Mouse (Mus musculus) hindbrain, embryonic 16.5 days (tissue): ENCODE measurements at regions not wholly inside any gene's neighbourhood (a gene's known extent, or its start where the extent isn't known, plus 50 kb on each side); places are given as distances from the start of the nearest gene placed in this dataset.
"Not testable (repeated sequence)": the region's sequence is repeated elsewhere in the genome, so short reads cannot be mapped to it uniquely, and the experiment has no call there.

Experiments
- ATAC-seq: fragments of 200-750 bp; cut with Nextera tagmentation; 2 replicates; pipeline ENCODE4 v1.8.0; 2017; ENCODE audit warnings: moderate TSS enrichment, moderate library complexity
- H3K27ac ChIP-seq: fragments of 300-500 bp; sonication (generic); 2 replicates; pipeline ENCODE4 v1.5.1; 2014; ENCODE audit warnings: low read depth, mild to moderate bottlenecking, control low read depth, low read length, moderate library complexity
- H3K27me3 ChIP-seq: fragments of 300-500 bp; sonication (generic); replicated peaks from 2 replicates; pipeline ENCODE4 v1.6.1; 2014; ENCODE audit warnings: low read length; ENCODE audit not compliant: control insufficient read depth, insufficient read depth
- H3K36me3 ChIP-seq: fragments of 300-500 bp; sonication (generic); 2 replicates; pipeline ENCODE4 v1.6.1; 2014; ENCODE audit warnings: mild to moderate bottlenecking, low read length, moderate library complexity, mixed read lengths; ENCODE audit not compliant: control insufficient read depth, insufficient read depth
- H3K4me1 ChIP-seq: fragments of 300-500 bp; sonication (generic); 2 replicates; pipeline ENCODE4 v1.6.1; 2014; ENCODE audit warnings: low read depth, low read length; ENCODE audit not compliant: control insufficient read depth, insufficient read depth
- H3K4me2 ChIP-seq: fragments of 300-500 bp; sonication (generic); 2 replicates; pipeline ENCODE4 v1.6.1; 2014; ENCODE audit warnings: mild to moderate bottlenecking, low read length, control low read depth, moderate library complexity
- H3K4me3 ChIP-seq: fragments of 300-500 bp; sonication (generic); 2 replicates; pipeline ENCODE4 v1.5.1; 2014; ENCODE audit warnings: mild to moderate bottlenecking, low read length, control low read depth, moderate library complexity
- H3K9ac ChIP-seq: fragments of 300-500 bp; sonication (generic); 2 replicates; pipeline ENCODE4 v1.6.1; 2014; ENCODE audit warnings: low read depth, mild to moderate bottlenecking, control low read depth, low read length, moderate library complexity
- H3K9me3 ChIP-seq: fragments of 300-500 bp; sonication (generic); 2 replicates; pipeline ENCODE4 v1.6.1; 2014; ENCODE audit warnings: mild to moderate bottlenecking, low read length, moderate library complexity; ENCODE audit not compliant: control insufficient read depth
- WGBS: fragments of 180-500 bp; shearing (Covaris S2); extraction: QIAGEN DNeasy Blood & Tissue Kit; methylation state at CpG from one replicate; pipeline ENCODE4 v1.1.7; 2014; 5-methylcytosine and 5-hydroxymethylcytosine counted together

DNA sequence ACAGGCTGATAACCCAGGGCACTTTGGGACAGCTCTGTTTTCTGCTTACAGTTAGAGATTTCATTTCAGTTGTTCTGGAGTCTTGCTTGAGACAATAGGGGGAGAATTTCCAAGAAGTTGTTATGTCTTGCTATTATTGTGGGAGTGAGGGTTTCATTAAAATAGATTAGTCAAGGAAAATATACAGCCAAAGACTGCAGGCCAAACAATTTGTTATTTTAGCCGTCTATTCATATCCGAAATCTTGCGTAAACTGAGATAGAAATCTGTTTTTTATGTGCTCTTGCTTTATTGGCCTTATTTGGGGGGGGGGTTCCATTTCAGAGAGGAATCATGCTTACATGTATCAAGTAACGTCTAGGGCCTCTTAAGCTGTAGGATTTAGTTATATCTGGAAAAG lies 339.3 kb upstream of the Nrsn1 start:
- H3K4me2 ChIP-seq: no peak overlapping the region
- no peaks in the 10 kb centered on the region for H3K27me3 ChIP-seq
- H3K4me3 ChIP-seq: no peak overlapping the region
- no peak overlapping the region for H3K9ac ChIP-seq
- no peak overlapping the region for H3K27ac ChIP-seq
- 88% methylated on average over 4 of the region's 4 CpGs for WGBS
- no peak for ATAC-seq
- no peaks in the 10 kb centered on the region for H3K4me1 ChIP-seq
- H3K9me3 ChIP-seq: no peaks in the 10 kb centered on the region
- no peaks in the 10 kb centered on the region for H3K36me3 ChIP-seq

DNA sequence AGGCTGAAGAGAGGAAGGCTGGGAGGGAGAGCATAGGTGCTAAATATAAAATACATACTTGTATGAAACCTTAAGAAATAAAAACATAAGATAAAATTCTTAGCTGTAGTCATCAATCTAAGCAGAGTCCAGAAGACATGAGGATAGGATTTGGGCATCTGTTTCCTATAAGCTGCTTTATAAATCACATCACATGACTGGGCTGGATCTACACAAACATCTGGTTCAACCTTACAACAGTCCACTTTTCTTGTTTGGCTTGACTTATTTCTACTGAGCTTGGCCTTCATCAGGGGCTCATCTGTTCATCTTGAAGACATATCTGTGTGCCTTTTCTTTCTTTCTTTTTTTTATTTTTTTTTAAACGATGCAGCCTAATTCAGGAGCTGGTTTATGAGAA lies 338.9 kb upstream of the Nrsn1 start:
- H3K27ac ChIP-seq: no peak overlapping the region
- H3K36me3 ChIP-seq: no peaks in the 10 kb centered on the region
- H3K4me2 ChIP-seq: no peak overlapping the region
- 86% methylated on average over 1 of the region's 1 CpGs for WGBS
- no peaks in the 10 kb centered on the region for H3K27me3 ChIP-seq
- H3K9ac ChIP-seq: no peak overlapping the region
- H3K9me3 ChIP-seq: no peaks in the 10 kb centered on the region
- no peak for ATAC-seq
- no peak overlapping the region for H3K4me3 ChIP-seq
- no peaks in the 10 kb centered on the region for H3K4me1 ChIP-seq

DNA sequence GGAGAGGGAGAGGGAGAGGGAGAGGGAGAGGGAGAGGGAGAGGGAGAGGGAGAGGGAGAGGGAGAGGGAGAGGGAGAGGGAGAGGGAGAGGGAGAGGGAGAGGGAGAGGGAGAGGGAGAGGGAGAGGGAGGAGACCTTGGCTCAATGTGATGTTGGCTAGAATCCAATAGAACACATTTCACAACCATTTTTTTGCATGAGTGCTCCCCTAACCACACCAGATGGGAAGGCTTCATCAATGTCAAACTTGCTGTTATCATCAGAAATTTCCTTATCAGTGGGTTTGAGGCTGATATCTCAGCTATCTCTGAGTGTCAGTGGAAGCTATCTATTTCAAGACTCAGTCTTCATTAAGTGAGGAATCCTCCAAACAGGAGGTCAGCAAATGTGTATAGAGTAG lies 331.0 kb upstream of the Nrsn1 start:
- H3K36me3 ChIP-seq, H3K9ac ChIP-seq: not testable (repeated sequence)

DNA sequence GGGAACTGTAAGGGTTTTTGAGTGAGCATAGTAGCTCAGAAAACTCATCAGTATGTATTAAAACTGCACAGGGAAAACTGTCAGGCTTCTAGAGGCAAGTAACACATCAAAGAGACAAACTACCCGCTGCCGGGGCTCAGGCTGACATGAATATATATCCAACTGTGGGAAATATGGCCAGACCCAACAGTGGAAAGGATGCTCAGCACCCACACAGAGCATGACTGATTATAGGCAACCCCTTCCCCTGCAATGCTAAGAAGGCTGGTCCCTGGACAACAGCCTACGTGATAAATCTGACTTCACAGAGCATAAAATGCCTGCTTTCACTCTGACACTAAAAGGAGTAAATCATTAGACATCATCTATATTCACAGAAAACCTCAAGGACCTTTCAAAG lies 324.3 kb upstream of the Nrsn1 start:
- Histone ChIP-seq H3K4me2 (no peak overlapping the region), H3K4me1 (no peaks in the 10 kb centered on the region), H3K9me3 (no peaks in the 10 kb centered on the region), H3K27ac (no peak overlapping the region), H3K27me3 (no peaks in the 10 kb centered on the region), H3K4me3 (no peak overlapping the region), H3K9ac (no peak overlapping the region), H3K36me3 (no peaks in the 10 kb centered on the region)
- peak; percentile 73; the same call in 1 of the 2 replicates for ATAC-seq
- 38% methylated on average over 3 of the region's 3 CpGs for WGBS

More for the DNA sequence above, 331.0 kb upstream of the Nrsn1 start:
- H3K4me1 ChIP-seq, H3K4me3 ChIP-seq, H3K27me3 ChIP-seq, H3K4me2 ChIP-seq, H3K9me3 ChIP-seq, ATAC-seq, H3K27ac ChIP-seq: not testable (repeated sequence)

DNA sequence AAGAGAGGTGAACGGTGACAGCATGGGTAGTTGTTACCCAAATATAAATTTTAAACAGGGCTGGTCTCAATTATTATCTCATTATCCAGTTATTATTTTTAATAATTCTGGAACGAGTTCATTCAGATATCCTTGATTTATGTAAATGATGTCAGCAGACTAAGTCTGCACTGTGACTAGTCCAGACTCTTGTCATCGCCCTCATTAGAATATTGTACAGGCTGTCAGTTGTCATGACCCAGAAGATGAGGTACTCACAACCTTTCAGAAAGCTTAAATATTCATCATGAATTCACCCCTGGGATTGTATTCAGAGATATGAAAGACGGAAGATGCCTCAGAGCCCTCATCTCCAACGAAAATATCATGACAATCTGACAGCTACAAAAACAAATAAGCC lies 300.3 kb upstream of the Nrsn1 start:
- H3K9ac ChIP-seq: no peak overlapping the region
- no peaks in the 10 kb centered on the region for H3K9me3 ChIP-seq
- no peak overlapping the region for H3K4me3 ChIP-seq
- ATAC-seq: no peak; the same call in 1 of the 2 replicates
- no peaks in the 10 kb centered on the region for H3K36me3 ChIP-seq
- H3K4me2 ChIP-seq: no peak overlapping the region
- H3K27ac ChIP-seq: no peak overlapping the region
- H3K4me1 ChIP-seq: no peaks in the 10 kb centered on the region
- 42% methylated on average over 5 of the region's 5 CpGs for WGBS
- no peaks in the 10 kb centered on the region for H3K27me3 ChIP-seq

DNA sequence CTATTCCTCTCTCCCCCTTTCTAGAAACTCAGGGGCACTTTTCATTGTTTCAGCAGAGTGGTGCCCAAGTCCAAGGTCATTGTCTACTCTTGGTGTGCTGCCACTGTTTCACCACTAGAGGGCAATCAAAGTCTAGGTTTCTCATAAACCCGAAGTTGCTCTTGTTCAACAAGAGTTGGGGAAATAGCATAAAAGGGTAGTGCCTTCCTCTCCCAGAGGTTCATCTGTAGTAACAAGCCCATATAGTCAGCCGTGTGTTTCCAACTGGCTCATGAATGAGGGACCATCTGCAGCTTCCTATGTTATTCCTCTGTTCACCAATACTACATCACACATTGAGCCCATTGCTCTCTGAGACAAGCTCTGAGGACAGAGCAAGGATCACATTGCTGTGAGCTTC lies 292.4 kb upstream of the Nrsn1 start:
- Histone ChIP-seq H3K27ac (no peak overlapping the region), H3K4me2 (no peak overlapping the region), H3K9ac (no peak overlapping the region), H3K9me3 (no peaks in the 10 kb centered on the region), H3K4me1 (no peaks in the 10 kb centered on the region), H3K27me3 (no peaks in the 10 kb centered on the region), H3K36me3 (no peaks in the 10 kb centered on the region), H3K4me3 (no peak overlapping the region)
- WGBS: 5% methylated on average over 2 of the region's 2 CpGs
- ATAC-seq: peak; percentile 72

DNA sequence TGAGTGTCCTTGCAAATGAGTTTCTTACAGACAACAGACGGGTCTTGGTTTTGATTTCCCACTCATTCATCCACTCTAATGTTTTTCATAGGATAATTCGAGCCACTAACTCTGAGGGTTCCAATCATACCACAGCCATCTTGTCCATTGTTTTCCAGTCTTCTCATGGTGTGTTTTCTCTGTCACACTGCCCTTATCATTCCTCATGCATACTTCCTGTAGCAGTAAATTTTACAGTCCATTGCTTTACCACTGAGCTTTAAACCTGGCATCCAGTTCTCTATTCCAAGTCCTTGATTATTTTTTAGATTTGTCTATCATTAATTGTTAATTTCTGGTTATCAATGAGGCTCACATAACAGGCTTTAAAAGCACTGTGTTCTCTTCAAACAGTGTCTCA lies 290.0 kb upstream of the Nrsn1 start:
- no peak overlapping the region for H3K9ac ChIP-seq
- 43% methylated on average over 2 of the region's 2 CpGs for WGBS
- no peaks in the 10 kb centered on the region for H3K27me3 ChIP-seq
- H3K27ac ChIP-seq: no peak overlapping the region
- no peaks in the 10 kb centered on the region for H3K9me3 ChIP-seq
- ATAC-seq: no peak
- H3K4me2 ChIP-seq: no peak overlapping the region
- H3K4me1 ChIP-seq: no peaks in the 10 kb centered on the region
- no peaks in the 10 kb centered on the region for H3K36me3 ChIP-seq
- H3K4me3 ChIP-seq: no peak overlapping the region

DNA sequence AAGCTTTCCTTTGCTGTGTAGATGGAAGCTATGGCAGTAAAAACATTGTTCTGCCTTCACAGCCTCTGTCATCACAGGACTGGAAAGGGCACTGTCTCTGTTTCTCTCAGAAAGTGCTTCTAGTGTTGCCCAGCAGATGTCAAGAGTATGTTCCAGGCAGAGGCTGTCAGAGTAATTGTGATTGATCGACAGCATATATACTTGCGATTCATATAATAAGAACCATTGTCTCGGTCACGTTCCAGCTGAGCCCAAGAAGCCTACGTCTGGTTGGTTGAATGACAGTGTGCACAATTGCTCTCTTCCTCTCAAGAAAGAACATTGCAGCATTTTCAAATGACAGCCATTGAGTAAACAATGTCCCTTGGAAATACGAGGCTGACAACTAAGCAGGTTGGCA lies 284.7 kb upstream of the Nrsn1 start:
- 37% methylated on average over 6 of the region's 6 CpGs for WGBS
- no peak for ATAC-seq

DNA sequence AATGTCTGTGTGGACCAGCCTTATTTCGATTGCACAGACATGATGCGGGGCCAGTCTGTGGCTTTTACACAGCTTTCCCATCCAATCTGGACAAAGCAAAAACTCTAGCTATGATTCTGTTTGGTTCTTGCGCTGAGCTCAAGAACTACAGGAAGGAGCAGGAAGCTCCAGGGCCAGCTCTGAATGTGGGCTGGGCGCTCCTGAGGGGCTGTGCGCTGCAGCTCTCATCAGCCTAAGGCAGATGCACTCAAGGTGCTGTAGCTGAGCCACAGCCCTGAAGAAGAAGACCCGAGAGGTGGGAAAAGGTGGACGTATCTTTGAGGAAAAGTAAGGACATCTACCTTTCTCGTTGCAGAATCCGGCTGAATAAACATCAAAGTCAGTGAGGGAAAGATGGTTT lies 278.2 kb upstream of the Nrsn1 start:
- 90% methylated on average over 9 of the region's 9 CpGs for WGBS
- Histone ChIP-seq H3K9ac (no peak overlapping the region), H3K9me3 (no peaks in the 10 kb centered on the region), H3K36me3 (no peaks in the 10 kb centered on the region), H3K4me2 (no peak overlapping the region), H3K4me1 (peaks cover 2% of the 10 kb centered on the region; the same call in 1 of the 2 replicates), H3K27ac (peak overlapping the region; percentile 46; the same call in 1 of the 2 replicates), H3K4me3 (no peak overlapping the region), H3K27me3 (no peaks in the 10 kb centered on the region)
- ATAC-seq: no peak

More for the DNA sequence above, 284.7 kb upstream of the Nrsn1 start:
- Histone ChIP-seq H3K4me3 (no peak overlapping the region), H3K27ac (no peak overlapping the region), H3K4me2 (no peak overlapping the region), H3K4me1 (no peaks in the 10 kb centered on the region), H3K9ac (no peak overlapping the region), H3K27me3 (no peaks in the 10 kb centered on the region), H3K36me3 (no peaks in the 10 kb centered on the region), H3K9me3 (no peaks in the 10 kb centered on the region)
